Mouse (Mus musculus) G1E (cell line): ENCODE results near the gene Plxnb1. TPM values are rescaled to one million over a fixed set of nuclear protein-coding genes. Genes with fewer than 3 reads are reported as not detected.

Source experiments
- ATAC-seq: 2 replicates; pipeline ENCODE4 v1.8.0; 2016; ENCODE audit warnings: mild to moderate bottlenecking; ENCODE audit not compliant: insufficient number of reproducible peaks, poor library complexity, low FRiP score, severe bottlenecking; ENCODE audit errors: extremely low read depth
- DNase-seq: peaks from one replicate; pipeline ENCODE4 v3.0.0; 2012; ENCODE audit warnings: low spot score
- H3K27me3 ChIP-seq: 2 replicates; pipeline ENCODE4 v1.6.1; 2012; ENCODE audit warnings: mild to moderate bottlenecking, low read length, inconsistent platforms; ENCODE audit not compliant: insufficient read depth
- H3K36me3 ChIP-seq: replicated peaks from 2 replicates; pipeline ENCODE3; 2012; ENCODE audit warnings: mild to moderate bottlenecking, inconsistent platforms
- H3K4me1 ChIP-seq: 2 replicates; pipeline ENCODE4 v1.6.1; 2012; ENCODE audit warnings: low read depth, low read length, inconsistent platforms, mixed read lengths; ENCODE audit not compliant: insufficient read depth
- H3K4me3 ChIP-seq: 2 replicates; pipeline ENCODE4 v1.5.1; 2012; ENCODE audit warnings: low read depth, mild to moderate bottlenecking, inconsistent platforms, low read length, moderate library complexity, mixed read lengths
- H3K9me3 ChIP-seq: replicated peaks from 2 replicates; pipeline ENCODE4 v1.6.1; 2012; ENCODE audit warnings: inconsistent platforms
- CTCF ChIP-seq: IDR thresholded peaks from 2 replicates; pipeline ENCODE4 v1.5.1; 2012; ENCODE audit warnings: low read depth, low read length, inconsistent platforms, mixed read lengths
- GATA1 ChIP-seq: IDR thresholded peaks from 2 replicates; pipeline ENCODE4 v1.6.1; 2012; ENCODE audit warnings: borderline replicate concordance, low read length, inconsistent platforms, mixed read lengths
- GATA2 ChIP-seq: IDR thresholded peaks from 2 replicates; pipeline ENCODE4 v1.6.1; 2012; ENCODE audit warnings: low read depth, low read length, inconsistent platforms, borderline replicate concordance
- POLR2AphosphoS5 ChIP-seq: IDR thresholded peaks from 2 replicates; pipeline ENCODE4 v1.6.1; 2012; ENCODE audit warnings: low read depth, low read length, inconsistent platforms; ENCODE audit not compliant: insufficient replicate concordance
- TAL1 ChIP-seq: conservative IDR thresholded peaks from 2 replicates; pipeline ENCODE4 v1.6.1; 2012; ENCODE audit warnings: low read depth, low read length, inconsistent platforms, mixed read lengths
- polyA plus RNA-seq: library from polyadenylated mRNA; stranded (reverse); fragments of >175 nt; gene quantifications from 2 replicates; pipeline ENCODE4 v1.2.3, GENCODE M21; 2012
- total RNA-seq, 2 experiments: library from RNA; stranded (forward) in 1 of 2; stranded (reverse) in 1 of 2; fragments of 200-1000 nt in 1 of 2; fragments of >200 nt in 1 of 2; fragmentation: Nextera tagmentation in 1 of 2; gene quantifications; 2 replicates each; pipeline ENCODE4 v1.2.3; 2014 to 2017

Plxnb1 gene
- total and polyA plus RNA-seq, 3 experiments: 0.44 TPM; not detected in 2

- TF ChIP-seq POLR2AphosphoS5 (no peak), TAL1 (no peak), GATA1 (no peak), CTCF (peak; percentile 91)
- Histone ChIP-seq H3K9me3 (no peaks in the 10 kb centered on the region), H3K4me1 (peaks cover 61% of the 10 kb centered on the region), H3K27me3 (no peaks in the 10 kb centered on the region), H3K4me3 (peak within 1 kb of the TSS; percentile 69), H3K36me3 (peaks cover 86% of the 10 kb centered on the region)
- DNase-seq (peak; percentile 84), ATAC-seq (peak; percentile 85)
These were observed 35.9 kb upstream of the Plxnb1 start, which contains the start of gene Trex1 for GRCm38 (mm10) chr9:109059136-109059903. Gene Trex1 (minus strand): TSS chr9:109059734.

- peaks cover 93% of the 10 kb centered on the region for H3K36me3 ChIP-seq
- no peaks in the 10 kb centered on the region for H3K9me3 ChIP-seq
- ATAC-seq (no peak), DNase-seq (no peak)
- peaks cover 51% of the 10 kb centered on the region for H3K4me1 ChIP-seq
- TF ChIP-seq GATA1 (no peak), CTCF (no peak), POLR2AphosphoS5 (no peak), GATA2 (no peak), TAL1 (no peak)
- no peaks in the 10 kb centered on the region for H3K27me3 ChIP-seq
- peak overlapping the region; percentile 34 for H3K4me3 ChIP-seq
These were observed 34.8 kb upstream of the Plxnb1 start for GRCm38 (mm10) chr9:109060184-109060897.

DNA sequence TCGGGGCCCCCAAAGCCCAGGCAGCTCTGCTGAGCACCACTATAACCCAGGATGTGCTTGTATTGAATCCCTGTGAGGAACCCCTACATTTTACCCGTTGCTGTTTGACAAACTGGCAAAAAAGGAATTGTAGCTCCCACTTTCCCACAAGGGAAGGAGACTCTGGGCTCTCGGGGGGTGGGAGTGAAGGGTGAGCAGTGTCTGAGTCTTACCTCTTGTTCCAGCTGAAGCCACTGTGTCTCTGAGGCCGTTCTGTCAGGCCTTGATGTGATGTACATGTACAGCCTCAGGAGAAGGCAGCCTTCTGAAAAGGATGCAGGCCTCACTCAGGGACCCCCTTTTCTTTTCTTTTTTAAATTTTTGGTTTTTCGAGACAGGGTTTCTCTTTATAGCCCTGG, 34.3 kb upstream of the Plxnb1 start:
- H3K36me3 ChIP-seq: peaks cover 93% of the 10 kb centered on the region
- no peak overlapping the region for H3K4me3 ChIP-seq
- TF ChIP-seq CTCF (no peak), GATA1 (no peak), POLR2AphosphoS5 (no peak), GATA2 (no peak), TAL1 (no peak)
- ATAC-seq (no peak), DNase-seq (no peak)
- H3K9me3 ChIP-seq: no peaks in the 10 kb centered on the region
- peaks cover 46% of the 10 kb centered on the region for H3K4me1 ChIP-seq
- no peaks in the 10 kb centered on the region for H3K27me3 ChIP-seq

- no peak for ATAC-seq
- H3K4me3 ChIP-seq: no peak overlapping the region
- TF ChIP-seq POLR2AphosphoS5: no peak
- no peak for TF ChIP-seq TAL1
- TF ChIP-seq CTCF: no peak
- TF ChIP-seq GATA2: no peak
- TF ChIP-seq GATA1: no peak
- H3K27me3 ChIP-seq: no peaks in the 10 kb centered on the region
- H3K9me3 ChIP-seq: no peaks in the 10 kb centered on the region
- no peak for DNase-seq
- peaks cover 89% of the 10 kb centered on the region for H3K36me3 ChIP-seq
- H3K4me1 ChIP-seq: peaks cover 28% of the 10 kb centered on the region
These were observed 27.0 kb upstream of the Plxnb1 start for GRCm38 (mm10) chr9:109068095-109068735.

GRCm38 (mm10) chr9:109073661-109074573, 21.3 kb upstream of the Plxnb1 start, which contains the start of gene Atrip:
Gene Atrip (minus strand): TSS chr9:109074124.
- peak within 1 kb of the TSS; percentile 93 for H3K4me3 ChIP-seq

More at GRCm38 (mm10) chr9:109073661-109074573, 21.3 kb upstream of the Plxnb1 start, which contains the start of gene Atrip:
- Histone ChIP-seq H3K9me3 (no peaks in the 10 kb centered on the region), H3K36me3 (peaks cover 57% of the 10 kb centered on the region), H3K4me1 (peaks cover 46% of the 10 kb centered on the region), H3K27me3 (no peaks in the 10 kb centered on the region)
- peak; percentile 99 for DNase-seq
- TF ChIP-seq GATA1 (no peak), POLR2AphosphoS5 (no peak), TAL1 (no peak), GATA2 (no peak), CTCF (no peak)
- peak; percentile 94 for ATAC-seq
